Mouse (Mus musculus) stomach, postnatal 0 days (tissue): Measurements from ENCODE around the gene Primpol. TPM values are rescaled to one million over a fixed set of nuclear protein-coding genes. Genes with fewer than 3 reads are reported as not detected.

ENCODE experiments used
- ATAC-seq: fragments of 200-750 bp; cut with Nextera tagmentation; 2 replicates; pipeline ENCODE4 v1.8.0; 2017; ENCODE audit not compliant: low FRiP score, low TSS enrichment
- DNase-seq: peaks from one replicate; pipeline ENCODE4 v3.0.0-alpha.2; 2016; ENCODE audit warnings: low spot score
- H3K27ac ChIP-seq: fragments of 300-500 bp; sonication (generic); replicated peaks from 2 replicates; pipeline ENCODE4 v1.5.1; 2014; ENCODE audit warnings: mild to moderate bottlenecking, control low read depth
- H3K27me3 ChIP-seq: fragments of 300-500 bp; sonication (generic); 2 replicates; pipeline ENCODE4 v1.6.1; 2014; ENCODE audit warnings: low read length; ENCODE audit not compliant: control insufficient read depth, insufficient read depth
- H3K36me3 ChIP-seq: fragments of 300-500 bp; sonication (generic); 2 replicates; pipeline ENCODE4 v1.6.1; 2014; ENCODE audit warnings: low read length, mixed read lengths; ENCODE audit not compliant: control insufficient read depth, insufficient read depth
- H3K4me1 ChIP-seq: fragments of 300-500 bp; sonication (generic); replicated peaks from 2 replicates; pipeline ENCODE4 v1.6.1; 2014; ENCODE audit warnings: antibody characterized with exemption; ENCODE audit not compliant: control insufficient read depth, insufficient read depth
- H3K4me2 ChIP-seq: fragments of 300-500 bp; sonication (generic); replicated peaks from 2 replicates; pipeline ENCODE4 v1.6.1; 2014; ENCODE audit warnings: low read depth, mild to moderate bottlenecking, control low read depth, moderate library complexity
- H3K4me3 ChIP-seq: fragments of 300-500 bp; sonication (generic); 2 replicates; pipeline ENCODE4 v1.5.1; 2014; ENCODE audit warnings: low read depth, low read length, control low read depth
- H3K9ac ChIP-seq: fragments of 300-500 bp; sonication (generic); 2 replicates; pipeline ENCODE4 v1.6.1; 2014; ENCODE audit warnings: mild to moderate bottlenecking, low read length, control low read depth, mixed read lengths
- H3K9me3 ChIP-seq: fragments of 300-500 bp; sonication (generic); 2 replicates; pipeline ENCODE4 v1.6.1; 2016; ENCODE audit warnings: low read length; ENCODE audit not compliant: control insufficient read depth
- CTCF ChIP-seq: IDR thresholded peaks from 2 replicates; pipeline ENCODE4 v1.5.1; 2016; ENCODE audit warnings: antibody characterized with exemption, low read depth, mild to moderate bottlenecking, moderate library complexity
- EP300 ChIP-seq: optimal IDR thresholded peaks from 2 replicates; pipeline ENCODE3; 2016; ENCODE audit warnings: antibody characterized with exemption
- WGBS: fragments of 180-500 bp; shearing (Covaris S2); extraction: QIAGEN DNeasy Blood & Tissue Kit; methylation state at CpG from one replicate; pipeline ENCODE4 v1.1.7; 2014; 5-methylcytosine and 5-hydroxymethylcytosine counted together
- polyA plus RNA-seq: library from polyadenylated mRNA; unstranded; fragments of >200 nt; fragmentation: Nextera tagmentation; extraction: Ambion mirVana; gene quantifications from 2 replicates; pipeline ENCODE4 v1.2.1, GENCODE M21; 2015

The Primpol gene
- polyA plus RNA-seq, 1 experiment from 2014 or later, result 4.0 TPM

DNA sequence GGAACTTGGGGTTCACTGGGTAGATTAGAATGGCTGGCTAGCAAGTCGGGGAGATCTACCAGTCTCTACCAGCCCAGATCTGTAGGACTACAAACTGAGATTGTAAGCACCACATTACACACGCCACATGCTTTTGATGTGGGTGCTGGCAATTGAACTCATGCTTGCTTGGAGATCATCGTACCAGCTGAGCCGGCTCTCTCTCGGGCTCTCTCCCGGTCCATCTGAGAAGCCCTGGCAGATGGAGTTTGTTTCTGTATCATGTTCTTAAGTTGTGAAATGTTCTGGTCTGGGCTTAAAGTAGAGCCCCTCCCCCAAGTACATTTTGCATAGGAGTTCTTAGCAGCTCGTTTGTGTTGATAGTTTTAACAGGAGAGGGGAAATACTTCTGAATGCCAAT lies 73.8 kb downstream of the Primpol start:
- ATAC-seq (peak; percentile 3; the same call in 1 of the 2 replicates), DNase-seq (no peak)
- H3K4me1 ChIP-seq, result no peaks in the 10 kb centered on the region; the same call in 1 of the 2 replicates
- H3K27ac ChIP-seq, result no peak overlapping the region
- TF ChIP-seq EP300 (no peak), CTCF (no peak)
- H3K36me3 ChIP-seq, result no peaks in the 10 kb centered on the region
- no peaks in the 10 kb centered on the region for H3K9me3 ChIP-seq
- no peaks in the 10 kb centered on the region for H3K27me3 ChIP-seq
- H3K9ac ChIP-seq, result no peak overlapping the region
- 59% methylated on average over 7 of the region's 7 CpGs for WGBS
- H3K4me2 ChIP-seq, result no peak overlapping the region; the same call in 1 of the 2 replicates
- no peak overlapping the region for H3K4me3 ChIP-seq

DNA sequence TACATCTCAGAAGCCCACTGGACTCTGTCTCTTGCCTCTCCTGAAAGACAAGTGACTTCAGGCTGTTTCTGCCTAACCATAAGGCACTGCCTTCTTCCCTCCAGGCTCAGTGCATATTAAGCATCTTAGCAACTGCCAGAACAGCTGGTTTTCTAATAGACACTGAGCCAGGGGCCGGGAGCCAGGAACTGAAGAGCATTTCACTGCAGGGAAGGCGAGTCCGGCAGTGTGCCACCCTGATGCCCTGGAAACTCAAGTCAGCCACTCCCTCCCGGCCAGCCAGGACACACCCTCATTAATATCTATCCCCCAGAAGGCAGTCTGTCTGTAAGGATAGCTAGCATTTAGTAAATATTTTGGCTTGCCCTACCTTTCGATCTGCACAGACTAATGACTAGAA lies 77.3 kb downstream of the Primpol start:
- DNase-seq, result peak; percentile 35
- Histone ChIP-seq H3K27ac (no peak overlapping the region), H3K36me3 (peaks cover 4% of the 10 kb centered on the region; the same call in 1 of the 2 replicates), H3K27me3 (no peaks in the 10 kb centered on the region), H3K4me2 (no peak overlapping the region), H3K4me3 (no peak overlapping the region), H3K4me1 (no peaks in the 10 kb centered on the region; the same call in 1 of the 2 replicates), H3K9me3 (no peaks in the 10 kb centered on the region), H3K9ac (no peak overlapping the region)
- WGBS, result 18% methylated on average over 5 of the region's 5 CpGs
- ATAC-seq, result 0 out of 2 replicates have a peak, but pooled peaks have one; percentile 34
- TF ChIP-seq EP300 (no peak), CTCF (no peak)

DNA sequence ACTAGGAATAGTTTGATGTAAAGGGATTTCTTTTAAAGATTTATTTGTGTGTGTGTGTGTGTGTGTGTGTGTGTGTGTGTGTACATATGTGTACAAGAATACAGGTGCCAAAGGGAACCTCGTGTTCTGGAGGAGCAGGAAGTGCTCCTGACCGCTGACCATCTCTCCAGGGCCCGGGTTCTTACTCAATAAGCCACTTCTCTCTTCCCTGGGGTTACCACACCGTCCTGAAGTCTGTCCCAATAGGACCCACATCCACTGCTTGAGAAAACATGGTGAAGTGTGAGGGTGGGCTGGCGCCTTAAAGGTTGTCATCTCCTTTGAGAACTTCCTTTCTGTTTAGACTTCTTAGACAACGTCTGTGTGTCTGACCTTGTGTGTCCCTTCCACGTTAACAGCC lies 83.1 kb downstream of the Primpol start:
- WGBS, result 87% methylated on average over 7 of the region's 7 CpGs

DNA sequence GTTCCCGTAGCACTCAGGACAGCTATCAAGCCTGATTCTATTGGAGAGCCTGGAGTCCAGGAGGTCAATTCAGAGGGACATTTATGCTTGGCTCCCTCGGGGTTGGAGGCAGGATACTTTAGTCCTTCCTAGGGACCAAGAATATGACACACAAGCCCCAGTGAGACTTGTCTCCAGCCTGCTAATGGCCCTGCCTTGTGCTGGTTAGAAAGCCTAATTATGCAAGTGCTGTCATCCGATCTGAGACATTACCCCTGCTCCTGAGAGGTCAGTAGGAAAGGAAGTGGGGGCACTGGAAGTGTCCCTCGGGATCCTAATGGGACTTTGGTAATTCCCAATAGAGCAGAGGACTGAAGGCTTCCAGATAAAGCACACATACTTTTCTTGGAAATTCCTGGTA lies 86.5 kb downstream of the Primpol start:
- H3K27ac ChIP-seq, result no peak overlapping the region
- H3K9ac ChIP-seq, result no peak overlapping the region
- no peak for TF ChIP-seq CTCF
- TF ChIP-seq EP300, result no peak
- ATAC-seq (no peak), DNase-seq (no peak)
- no peak overlapping the region for H3K4me3 ChIP-seq
- WGBS, result 56% methylated on average over 4 of the region's 4 CpGs
- peaks cover 11% of the 10 kb centered on the region for H3K36me3 ChIP-seq
- H3K9me3 ChIP-seq, result no peaks in the 10 kb centered on the region
- H3K27me3 ChIP-seq, result no peaks in the 10 kb centered on the region
- H3K4me2 ChIP-seq, result no peak overlapping the region
- no peaks in the 10 kb centered on the region for H3K4me1 ChIP-seq

More for the DNA sequence above, 83.1 kb downstream of the Primpol start:
- no peak overlapping the region for H3K4me3 ChIP-seq
- DNase-seq (no peak), ATAC-seq (no peak)
- H3K9ac ChIP-seq, result no peak overlapping the region
- H3K36me3 ChIP-seq, result peaks cover 11% of the 10 kb centered on the region
- no peaks in the 10 kb centered on the region for H3K9me3 ChIP-seq
- TF ChIP-seq EP300, result no peak
- no peak for TF ChIP-seq CTCF
- H3K4me2 ChIP-seq, result no peak overlapping the region
- no peaks in the 10 kb centered on the region for H3K27me3 ChIP-seq
- H3K27ac ChIP-seq, result no peak overlapping the region
- H3K4me1 ChIP-seq, result no peaks in the 10 kb centered on the region

DNA sequence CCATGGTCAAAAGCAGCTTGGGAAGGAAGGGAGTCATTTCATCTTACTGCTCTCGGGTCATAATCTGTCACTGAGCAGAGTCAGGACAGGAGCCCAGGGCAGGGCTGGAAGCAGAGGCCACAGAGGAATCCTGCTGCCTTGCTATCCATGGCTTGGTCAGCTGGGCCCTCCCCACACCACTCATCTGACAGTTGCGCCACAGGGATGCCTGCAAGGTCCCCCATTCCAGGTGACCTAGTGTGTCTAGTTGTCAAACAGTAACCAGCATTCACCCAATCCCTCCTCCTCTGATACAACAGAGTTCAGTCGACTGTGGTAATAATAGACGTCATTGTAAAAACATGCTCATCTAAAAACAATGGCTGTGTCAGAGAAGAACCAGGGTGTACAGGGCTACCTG lies 87.5 kb downstream of the Primpol start:
- no peak overlapping the region for H3K27ac ChIP-seq
- no peaks in the 10 kb centered on the region for H3K4me1 ChIP-seq
- no peak overlapping the region for H3K9ac ChIP-seq
- DNase-seq (no peak), ATAC-seq (no peak)
- WGBS, result 74% methylated on average over 4 of the region's 4 CpGs
- no peaks in the 10 kb centered on the region for H3K9me3 ChIP-seq
- H3K36me3 ChIP-seq, result peaks cover 6% of the 10 kb centered on the region; the same call in 1 of the 2 replicates
- no peak overlapping the region for H3K4me2 ChIP-seq
- no peak for TF ChIP-seq CTCF
- H3K27me3 ChIP-seq, result no peaks in the 10 kb centered on the region
- H3K4me3 ChIP-seq, result no peak overlapping the region

DNA sequence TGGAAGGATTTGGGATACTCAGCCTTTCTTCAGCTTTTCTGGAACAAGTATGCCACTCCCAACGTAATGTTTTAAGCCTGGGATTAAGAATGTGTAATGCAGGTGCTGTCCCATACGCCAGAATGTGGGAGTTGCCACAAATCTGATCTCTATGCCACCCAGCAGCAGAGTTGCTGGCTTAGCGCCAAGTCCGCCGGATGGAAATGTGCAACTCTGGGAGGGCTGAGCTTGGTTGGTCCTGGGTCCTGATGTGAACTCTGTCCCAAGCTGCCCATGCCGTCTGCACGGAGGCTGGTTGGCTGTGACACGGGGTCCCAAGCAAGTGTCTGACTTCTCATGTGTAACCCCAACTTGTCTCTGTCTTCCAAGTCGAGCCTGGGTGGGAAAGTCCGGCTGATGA lies 90.2 kb downstream of the Primpol start:
- H3K9me3 ChIP-seq, result no peaks in the 10 kb centered on the region
- WGBS, result 55% methylated on average over 10 of the region's 10 CpGs
- DNase-seq (peak; percentile 59), ATAC-seq (peak; percentile 50; the same call in 1 of the 2 replicates)
- no peak for TF ChIP-seq EP300
- no peak for TF ChIP-seq CTCF
- no peak overlapping the region for H3K4me3 ChIP-seq
- no peak overlapping the region for H3K4me2 ChIP-seq
- H3K4me1 ChIP-seq, result no peaks in the 10 kb centered on the region
- no peak overlapping the region for H3K27ac ChIP-seq
- H3K27me3 ChIP-seq, result no peaks in the 10 kb centered on the region
- no peak overlapping the region for H3K9ac ChIP-seq
- H3K36me3 ChIP-seq, result 0 out of 2 replicates have a peak, but pooled peaks cover 2% of the 10 kb centered on the region
